In genomic region chr4:133297360-133297759, GRCm38 (mm10) we compare ENCODE assay signal across 8 mouse cellular contexts. TPM values are rescaled to one million over a fixed set of nuclear protein-coding genes. Genes with fewer than 3 reads are reported as not detected.
A peak's percentile ranks its signal among the peaks of the same experiment; 100 is the strongest.
DNase-seq lines count a peak whose midpoint lies in the region; ATAC-seq and TF ChIP-seq lines count a peak whose summit lies in the region.

No protein-coding gene starts in this region.

- no peak overlapping the region for H3K4me2 ChIP-seq in lung, embryonic 14.5 days
- H3K4me2 ChIP-seq in forebrain, embryonic 13.5 days: no peak overlapping the region
- no peak overlapping the region for H3K4me2 ChIP-seq in limb, embryonic 15.5 days

- no peak for ATAC-seq in lung, embryonic 14.5 days (ENCODE audit: insufficient read depth)
- ATAC-seq in forebrain, embryonic 13.5 days: 0 out of 2 replicates have a peak, but pooled peaks have one; percentile 3
- ATAC-seq in limb, embryonic 15.5 days (ENCODE audit: insufficient number of reproducible peaks, low FRiP score, low TSS enrichment, low read depth): no peak

- no peaks in the 10 kb centered on the region for H3K9me3 ChIP-seq in lung, embryonic 14.5 days (ENCODE audit: low read depth, low read length)
- H3K9me3 ChIP-seq in forebrain, embryonic 13.5 days (replicated peaks): no peaks in the 10 kb centered on the region
- H3K9me3 ChIP-seq in limb, embryonic 15.5 days: no peaks in the 10 kb centered on the region

- peaks cover 39% of the 10 kb centered on the region for H3K36me3 ChIP-seq in lung, embryonic 14.5 days (ENCODE audit: insufficient read depth)
- peaks cover 76% of the 10 kb centered on the region for H3K36me3 ChIP-seq in forebrain, embryonic 13.5 days (ENCODE audit: poor library complexity, severe bottlenecking)
- peaks cover 73% of the 10 kb centered on the region for H3K36me3 ChIP-seq in limb, embryonic 15.5 days

- no peak overlapping the region for H3K27ac ChIP-seq in lung, embryonic 14.5 days (ENCODE audit: low read depth)
- H3K27ac ChIP-seq in forebrain, embryonic 13.5 days: no peak overlapping the region
- no peak overlapping the region for H3K27ac ChIP-seq in limb, embryonic 15.5 days

- H3K27me3 ChIP-seq in lung, embryonic 14.5 days (ENCODE audit: insufficient read depth, low read length): no peaks in the 10 kb centered on the region
- H3K27me3 ChIP-seq in forebrain, embryonic 13.5 days: no peaks in the 10 kb centered on the region
- no peaks in the 10 kb centered on the region for H3K27me3 ChIP-seq in limb, embryonic 15.5 days

- H3K9ac ChIP-seq in lung, embryonic 14.5 days: peak overlapping the region; percentile 2; the same call in 1 of the 2 replicates
- H3K9ac ChIP-seq in forebrain, embryonic 13.5 days: 0 out of 2 replicates have a peak overlapping the region, but pooled peaks have one; percentile 22
- H3K9ac ChIP-seq in limb, embryonic 15.5 days: 0 out of 2 replicates have a peak overlapping the region, but pooled peaks have one; percentile 8

- no peak for TF ChIP-seq CTCF in lung, embryonic 14.5 days (IDR thresholded peaks at IDR 0.05; ENCODE audit: low read depth)
- no peak for TF ChIP-seq CTCF in lung, adult 2 months (IDR thresholded peaks at IDR 0.05; ENCODE audit: insufficient read depth, low read length)

- WGBS in lung, embryonic 14.5 days: 51% methylated on average over 10 of the region's 10 CpGs
- 71% methylated on average over 10 of the region's 10 CpGs for WGBS in lung, adult 2 months
- WGBS in forebrain, embryonic 13.5 days: 75% methylated on average over 10 of the region's 10 CpGs
- 56% methylated on average over 10 of the region's 10 CpGs for WGBS in limb, embryonic 15.5 days

- peaks cover 20% of the 10 kb centered on the region; the same call in 1 of the 2 replicates for H3K4me1 ChIP-seq in lung, embryonic 14.5 days (ENCODE audit: insufficient read depth)
- H3K4me1 ChIP-seq in lung, adult 2 months (ENCODE audit: control insufficient read depth, insufficient read depth, low read length): no peaks in the 10 kb centered on the region
- peaks cover 52% of the 10 kb centered on the region for H3K4me1 ChIP-seq in forebrain, embryonic 13.5 days
- H3K4me1 ChIP-seq in limb, embryonic 15.5 days: peaks cover 27% of the 10 kb centered on the region

- H3K4me3 ChIP-seq in lung, embryonic 14.5 days (ENCODE audit: low read depth, low read length): no peak overlapping the region
- no peak overlapping the region for H3K4me3 ChIP-seq in lung, adult 2 months (replicated peaks; ENCODE audit: extremely low read depth, low read depth, low read length)
- no peak overlapping the region for H3K4me3 ChIP-seq in forebrain, embryonic 13.5 days
- H3K4me3 ChIP-seq in limb, embryonic 15.5 days: no peak overlapping the region

- TF ChIP-seq POLR2A in lung, adult 2 months (IDR thresholded peaks at IDR 0.05; ENCODE audit: borderline replicate concordance, extremely low read depth, low read depth, low read length): no peak

- DNase-seq in cerebellum, postnatal 25 days: peak; percentile 45 to 55
- no peak for DNase-seq in cerebellum, postnatal 10 days
- DNase-seq in lung, embryonic 14.5 days: no peak
- no peak for DNase-seq in lung, adult 2 months
- DNase-seq in ovary, postnatal 36 days (ENCODE audit: low spot score): no peak
- DNase-seq in layer of hippocampus, adult 18-20 months (ENCODE audit: low spot score in 2 of 2): no peak

RNA-seq across cellular contexts. Expression of gene Tmem222, which starts 19.8 kb away (rescaled TPM):
- 86.5 and 88.1 TPM in 2 replicates for polyA plus RNA-seq in lung, embryonic 14.5 days (2014; fragmentation: Nextera tagmentation; extraction: Ambion mirVana)
- polyA plus RNA-seq in lung, adult 2 months (2012; rRNA removed): 58.1 and 71.6 TPM in 2 replicates
- polyA plus RNA-seq in forebrain, embryonic 13.5 days (2015; fragmentation: Nextera tagmentation; extraction: Ambion mirVana): 85.8 and 94.5 TPM in 2 replicates
- polyA plus RNA-seq in limb, embryonic 15.5 days (2015; fragmentation: Nextera tagmentation; extraction: Ambion mirVana): 81.6 and 82.7 TPM in 2 replicates
- 10 to 100 TPM; 92.1 to 96.1 TPM for total RNA-seq in layer of hippocampus, adult 18-20 months (2021)

RNA-seq across cellular contexts. Expression of gene Sytl1, which starts 34.4 kb away (rescaled TPM):
- polyA plus RNA-seq in lung, embryonic 14.5 days (2014; fragmentation: Nextera tagmentation; extraction: Ambion mirVana): 0.73 and 0.84 TPM in 2 replicates
- polyA plus RNA-seq in lung, adult 2 months (2012; rRNA removed): 7.4 and 23.0 TPM in 2 replicates
- polyA plus RNA-seq in forebrain, embryonic 13.5 days (2015; fragmentation: Nextera tagmentation; extraction: Ambion mirVana): 0.43 and 0.59 TPM in 2 replicates
- polyA plus RNA-seq in limb, embryonic 15.5 days (2015; fragmentation: Nextera tagmentation; extraction: Ambion mirVana): 54.1 and 57.4 TPM in 2 replicates
- 1 to 10 TPM in 1 of 2 experiments, under 1 TPM in 1; 0.68 to 1.6 TPM for total RNA-seq in layer of hippocampus, adult 18-20 months (2021)

RNA-seq across cellular contexts. Expression of gene Wdtc1, which starts 55.9 kb away (rescaled TPM):
- 13.8 and 15.3 TPM in 2 replicates for polyA plus RNA-seq in lung, embryonic 14.5 days (2014; fragmentation: Nextera tagmentation; extraction: Ambion mirVana)
- 49.1 and 50.3 TPM in 2 replicates for polyA plus RNA-seq in lung, adult 2 months (2012; rRNA removed)
- polyA plus RNA-seq in forebrain, embryonic 13.5 days (2015; fragmentation: Nextera tagmentation; extraction: Ambion mirVana): 14.0 and 16.9 TPM in 2 replicates
- polyA plus RNA-seq in limb, embryonic 15.5 days (2015; fragmentation: Nextera tagmentation; extraction: Ambion mirVana): 13.9 TPM in 2 replicates
- 10 to 100 TPM; 79.6 to 83.1 TPM for total RNA-seq in layer of hippocampus, adult 18-20 months (2021)

RNA-seq across cellular contexts. Expression of gene Map3k6, which starts 56.7 kb away (rescaled TPM):
- polyA plus RNA-seq in lung, embryonic 14.5 days (2014; fragmentation: Nextera tagmentation; extraction: Ambion mirVana): 2.0 and 2.2 TPM in 2 replicates
- polyA plus RNA-seq in lung, adult 2 months (2012; rRNA removed): 27.9 and 38.2 TPM in 2 replicates
- polyA plus RNA-seq in forebrain, embryonic 13.5 days (2015; fragmentation: Nextera tagmentation; extraction: Ambion mirVana): 0.92 and 1.0 TPM in 2 replicates
- 21.3 and 21.4 TPM in 2 replicates for polyA plus RNA-seq in limb, embryonic 15.5 days (2015; fragmentation: Nextera tagmentation; extraction: Ambion mirVana)
- total RNA-seq in layer of hippocampus, adult 18-20 months (2021): 1 to 10 TPM; 5.6 to 6.9 TPM

Comparison
In these comparisons a context has a peak if more than half of its experiments do, and no peak if none do; other contexts are left out.
1. DNase-seq: peak in cerebellum, postnatal 25 days (2 of 2); none in cerebellum, postnatal 10 days (0 of 2), lung, embryonic 14.5 days (single experiment), lung, adult 2 months (single experiment), ovary, postnatal 36 days (single experiment) and layer of hippocampus, adult 18-20 months (0 of 2).
2. Peak in every context shown above with its lines, with median percentiles within 50 percentile points of each other: H3K9ac ChIP-seq.